Mouse (Mus musculus) cerebellum, postnatal 14 days (tissue): Measurements from ENCODE around the gene Dpp8.

Experiments used
- DNase-seq, 2 experiments: peaks; one replicate each; pipeline ENCODE4 v3.0.0; 2021; ENCODE audit warnings: mixed read lengths in 2 of 2

Dpp8 gene

DNA sequence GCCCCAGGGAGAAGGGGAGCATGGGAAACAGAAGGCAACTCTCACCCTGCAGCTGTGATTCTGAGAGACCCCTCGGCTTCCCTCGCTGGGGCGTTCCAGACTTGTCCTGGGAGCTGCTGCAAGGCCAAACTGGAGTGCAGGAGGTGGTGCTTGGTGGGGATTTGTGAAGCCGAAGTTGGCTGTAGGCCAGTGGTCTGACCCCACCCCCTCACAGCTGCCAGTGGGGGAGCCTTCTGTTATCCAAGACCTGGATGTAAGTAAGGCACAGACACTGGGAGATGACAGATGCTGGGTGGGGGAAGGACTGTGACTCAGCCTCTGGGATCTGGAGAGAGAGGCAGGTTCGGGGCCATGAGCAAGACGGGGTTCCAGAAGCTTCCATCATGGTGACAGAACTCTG, 62.0 kb downstream of the Dpp8 start:
- DNase-seq = peak; percentile 60 to 80

DNA sequence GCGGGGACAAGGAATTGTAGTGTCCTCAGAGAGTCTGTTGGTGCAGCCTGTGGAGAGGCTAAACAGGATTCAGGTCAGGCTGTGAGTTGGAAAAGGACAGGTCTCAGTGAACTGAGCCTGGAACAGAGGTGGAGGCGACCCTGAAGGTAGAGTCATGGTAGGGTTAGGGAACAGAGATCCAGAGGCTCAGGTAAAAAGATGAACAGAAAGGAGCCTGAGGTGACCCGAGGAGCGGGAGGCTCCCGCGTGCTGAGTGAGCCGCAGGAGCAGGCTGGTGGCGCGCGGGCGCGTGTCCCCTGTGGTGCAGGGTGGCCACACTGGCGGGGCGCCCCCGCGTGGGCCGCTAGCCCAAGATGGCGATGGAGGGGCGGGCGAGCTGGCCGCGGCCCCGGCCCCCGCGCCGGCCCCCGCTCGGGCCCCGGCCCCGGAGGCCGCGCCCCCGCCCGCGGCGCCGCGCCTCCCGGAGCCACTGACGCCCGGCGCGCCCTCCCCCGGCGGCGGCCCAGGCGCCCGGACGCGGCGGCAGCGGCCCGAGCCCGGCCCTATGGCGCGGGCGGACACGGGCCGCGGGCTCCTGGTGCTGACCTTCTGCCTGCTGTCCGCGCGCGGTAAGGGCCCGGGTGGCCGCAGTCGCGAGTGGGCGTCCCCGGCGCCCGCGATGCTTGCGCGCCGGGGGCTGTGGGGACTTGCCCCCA, 68.9 kb downstream of the Dpp8 start, which contains the start of gene Igdcc4:
TSS of gene Igdcc4 (plus strand) at position 496 of the 695 bp plus-strand sequence.
- peak; percentile 53 to 55 for DNase-seq

DNA sequence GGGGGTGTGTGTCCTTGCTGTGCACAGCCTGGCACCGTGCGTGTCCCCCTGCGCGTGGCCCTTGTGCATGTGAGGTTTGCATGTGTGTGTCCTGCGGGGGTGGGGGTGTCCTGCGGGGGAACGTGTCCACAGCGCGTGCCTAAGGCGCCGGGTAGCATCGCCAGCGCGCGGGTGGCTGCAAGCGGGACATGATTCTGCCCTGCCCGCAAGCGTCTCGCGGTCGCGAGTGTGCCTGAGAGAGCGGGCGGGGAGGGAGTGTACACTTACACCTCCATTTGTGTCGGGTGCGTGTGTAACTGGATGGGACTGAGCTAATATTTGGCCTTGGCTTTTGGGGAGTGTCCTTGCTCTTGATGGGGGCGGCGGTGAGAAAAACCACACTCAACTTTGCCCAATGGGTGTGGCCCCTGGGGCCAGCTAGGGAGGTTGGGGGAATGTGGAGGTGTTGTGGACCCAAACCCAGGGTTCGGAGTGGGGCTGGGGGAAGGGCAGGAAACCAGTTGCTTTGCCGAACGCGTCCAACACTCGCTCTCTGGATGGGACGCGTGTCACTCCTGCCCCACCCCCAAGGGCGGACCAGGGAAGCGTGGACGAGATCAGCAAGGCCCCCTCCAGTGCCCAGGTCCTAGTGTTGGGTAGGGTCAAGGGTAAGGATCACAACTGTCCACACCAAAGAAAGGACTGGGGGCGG, 69.6 kb downstream of the Dpp8 start:
- peak; percentile 40 to 61 for DNase-seq

DNA sequence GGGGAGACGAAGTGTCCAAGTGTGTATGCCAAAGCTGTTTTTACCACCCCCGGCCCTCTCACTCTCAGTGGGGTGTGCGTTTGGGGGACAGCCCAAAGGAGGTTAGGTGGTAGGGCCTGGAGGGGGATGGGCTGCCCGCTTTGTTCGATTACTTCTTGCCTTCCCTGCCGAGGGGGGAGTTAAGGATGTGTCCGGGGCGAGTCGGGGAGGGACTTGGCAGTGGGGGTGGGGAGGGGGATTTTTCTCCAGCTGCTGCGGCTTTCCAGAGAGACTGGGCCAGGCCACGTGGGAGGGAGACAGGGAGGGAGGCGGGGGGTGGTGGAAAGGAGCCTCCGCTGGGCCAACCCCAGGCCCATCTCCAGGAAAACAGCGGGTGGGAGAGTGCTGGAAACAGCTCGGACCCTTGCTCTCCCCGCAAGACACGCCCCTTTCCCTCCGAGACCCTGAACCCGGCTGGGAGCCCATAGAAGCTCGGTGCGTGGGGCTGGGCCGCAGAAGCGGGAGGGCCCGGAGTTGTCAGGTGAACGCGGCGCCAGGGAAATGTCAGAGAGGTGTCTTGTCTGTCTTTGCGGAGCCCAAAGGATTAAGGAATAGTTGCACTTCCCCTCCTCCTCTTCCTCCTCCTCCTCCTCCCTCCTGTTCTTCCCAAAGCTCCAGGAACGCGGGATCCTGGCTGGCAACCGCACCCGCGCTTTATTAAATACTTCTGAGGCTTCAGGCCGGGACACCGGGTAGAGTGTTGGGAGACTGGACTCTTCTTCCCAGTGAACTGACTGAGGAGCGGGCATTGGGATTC, 70.4 kb downstream of the Dpp8 start:
- peak; percentile 57 to 77 for DNase-seq

DNA sequence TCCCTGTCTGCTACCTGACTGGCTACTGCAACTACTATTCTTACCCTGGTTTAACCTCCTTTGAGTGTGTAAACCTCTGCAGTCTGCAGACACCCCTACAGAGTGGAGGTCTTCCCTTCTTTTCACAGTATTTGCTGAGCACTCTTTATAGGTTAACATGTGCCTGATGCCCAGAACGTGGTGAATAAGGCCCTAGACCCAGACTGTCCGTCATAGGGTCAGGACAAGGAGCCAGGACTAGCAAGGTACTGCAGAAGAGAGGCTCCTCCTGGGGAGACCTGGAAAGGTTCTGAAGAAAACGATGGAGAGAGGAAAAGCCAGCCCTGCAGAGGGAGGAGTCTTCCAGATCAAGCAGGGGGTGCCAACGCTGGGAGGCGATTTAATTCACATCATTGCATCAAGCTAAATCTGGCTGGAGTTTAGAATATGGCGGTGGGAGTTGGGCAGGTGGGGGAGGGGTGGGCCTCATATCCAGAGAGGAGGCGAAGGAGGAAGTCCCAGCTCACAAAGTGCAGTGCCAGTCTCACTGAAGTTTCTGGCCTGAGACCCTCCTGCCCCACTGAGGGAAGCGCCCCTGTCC, 71.0 kb downstream of the Dpp8 start:
- peak; percentile 27 to 52 for DNase-seq

DNA sequence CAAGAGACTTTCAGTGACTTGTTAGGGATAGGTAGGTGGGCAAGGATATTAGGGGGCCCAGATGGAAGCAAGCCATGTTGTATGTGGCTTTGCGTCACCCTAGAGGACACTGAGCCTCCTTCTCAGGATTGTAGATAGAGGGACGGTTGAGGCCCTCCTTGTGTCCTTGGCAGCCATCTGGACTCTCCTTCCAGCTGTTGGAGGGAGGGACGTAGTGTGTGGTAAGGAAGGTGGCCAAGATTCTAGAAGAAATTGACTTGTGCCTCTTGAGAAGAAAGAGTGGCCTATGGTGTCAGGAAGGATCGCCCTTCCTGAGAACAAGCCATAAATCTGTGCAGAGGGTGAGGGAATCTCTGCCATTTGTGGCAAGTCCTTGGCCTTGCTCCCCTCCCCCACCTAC, 74.6 kb downstream of the Dpp8 start:
- DNase-seq = no peak

DNA sequence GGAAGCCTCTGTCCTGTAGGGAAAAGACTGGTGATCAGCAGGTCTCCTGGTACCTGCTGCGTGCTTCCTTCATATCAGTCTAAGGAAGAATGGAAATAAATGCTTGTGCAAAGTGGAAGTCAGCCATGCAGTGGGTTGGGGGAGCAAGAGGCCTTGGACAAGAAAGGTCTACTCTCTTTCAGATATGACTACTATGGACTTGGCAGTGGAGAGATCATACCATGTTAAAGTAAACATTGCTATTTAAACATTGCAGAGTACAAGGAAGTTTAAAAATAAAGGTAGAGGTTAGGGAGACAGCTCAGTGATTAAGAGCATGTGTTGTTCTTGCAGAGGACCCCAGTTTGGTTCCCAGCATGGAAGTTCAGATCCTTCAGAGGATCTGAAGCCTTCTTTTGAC, 75.7 kb downstream of the Dpp8 start:
- no peak for DNase-seq

DNA sequence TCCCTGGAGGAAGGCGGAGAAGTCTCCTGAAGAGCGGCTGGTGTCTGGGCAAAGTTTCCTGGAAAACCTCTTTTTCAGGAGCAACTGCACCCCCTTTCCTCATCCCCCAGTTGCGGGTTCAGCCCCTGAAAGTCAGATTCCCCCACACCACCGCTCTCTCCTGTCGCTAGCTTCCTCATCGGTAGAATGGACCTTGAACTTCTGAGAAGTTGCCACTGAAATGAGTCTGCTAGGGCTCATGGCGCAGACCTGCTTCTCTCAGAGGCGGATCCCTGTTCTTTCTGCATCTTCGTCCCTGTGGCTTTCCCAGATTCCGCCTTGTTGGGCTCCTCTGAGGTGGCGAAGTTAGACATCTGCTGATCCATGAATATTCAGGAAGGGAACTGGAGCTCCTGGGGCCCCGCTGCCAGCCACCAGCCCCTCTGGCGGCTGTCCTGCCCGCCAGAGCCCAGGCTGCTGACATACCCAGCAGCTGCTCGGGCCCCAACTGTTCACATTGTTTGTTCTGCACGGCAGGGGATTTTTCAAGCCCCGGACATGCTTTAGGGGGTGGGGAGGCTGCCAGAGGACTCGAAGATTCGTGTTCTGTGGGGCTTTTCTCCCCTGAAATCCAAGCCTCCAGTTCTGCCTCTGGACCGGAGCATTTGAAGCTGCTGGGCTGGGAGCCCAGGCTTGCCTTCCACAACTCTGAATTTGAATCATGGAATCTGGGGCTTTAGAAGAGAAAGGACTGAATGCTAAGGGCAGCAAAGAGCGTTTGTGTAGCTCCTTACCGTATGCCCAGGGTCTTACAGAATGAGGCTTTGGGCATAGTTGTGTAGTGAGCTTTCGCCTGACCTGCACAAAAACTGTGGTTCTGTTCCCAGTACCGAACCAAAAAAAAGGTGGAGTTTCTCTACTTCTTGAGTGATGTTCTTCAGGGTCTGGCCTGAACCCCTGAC, 77.2 kb downstream of the Dpp8 start:
- peak; percentile 45 to 62 for DNase-seq

DNA sequence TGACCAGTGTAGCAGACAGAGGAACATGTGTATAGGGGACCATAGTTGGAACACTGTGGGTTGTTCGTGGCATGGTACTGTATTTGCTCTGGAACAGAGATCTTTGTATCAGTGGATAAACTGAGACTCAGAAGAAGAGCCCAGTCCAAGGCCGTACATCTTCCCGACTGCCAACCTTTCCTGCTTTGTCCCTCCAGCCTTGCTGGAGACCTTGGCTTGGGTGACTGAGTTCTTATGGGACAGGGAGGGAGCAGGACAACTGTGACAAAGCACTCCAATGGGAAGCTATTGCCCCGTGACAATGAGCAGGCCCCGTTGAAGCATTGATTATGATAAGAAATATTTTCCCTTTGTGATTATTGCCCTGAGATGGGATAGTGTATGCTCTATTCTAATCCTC, 79.5 kb downstream of the Dpp8 start:
- no peak for DNase-seq

DNA sequence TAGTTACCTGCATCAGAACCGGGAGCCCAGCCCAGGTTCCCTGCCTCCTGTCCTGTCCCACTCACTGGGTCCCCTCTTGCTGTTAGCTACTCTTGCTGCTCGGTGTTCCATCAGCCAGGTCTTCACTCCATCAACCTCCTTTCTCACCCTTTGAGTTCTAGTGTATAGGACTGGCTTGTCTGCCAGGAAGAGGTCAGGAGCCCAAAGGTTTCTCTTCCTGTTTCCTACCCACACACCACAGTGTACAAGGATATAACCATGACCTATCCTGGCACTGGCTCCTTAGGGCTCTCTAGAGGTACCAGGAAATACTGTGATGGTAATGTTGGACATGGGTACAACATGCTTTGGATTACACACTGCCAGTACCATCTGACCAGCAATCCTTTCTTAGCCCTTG, 81.5 kb downstream of the Dpp8 start:
- no peak for DNase-seq

DNA sequence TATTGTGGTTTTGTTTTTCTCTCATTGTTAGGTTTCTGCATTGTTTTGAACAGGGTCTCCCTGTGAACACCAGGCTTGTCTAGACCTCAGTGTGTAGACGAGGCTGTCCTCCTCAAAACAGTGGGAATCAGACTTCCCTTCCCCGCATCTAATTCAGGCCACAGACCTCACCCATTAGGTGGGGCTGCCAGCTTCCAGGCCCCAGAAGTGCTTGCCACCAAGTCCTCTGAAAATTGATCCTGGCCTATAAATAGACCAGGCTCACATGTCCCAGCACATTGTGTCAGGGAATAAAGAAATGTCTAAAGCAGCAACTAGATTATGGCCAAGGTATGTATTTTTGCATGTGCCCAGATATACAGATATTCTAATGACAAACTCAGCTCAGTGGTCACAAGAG, 83.7 kb downstream of the Dpp8 start:
- DNase-seq = no peak

DNA sequence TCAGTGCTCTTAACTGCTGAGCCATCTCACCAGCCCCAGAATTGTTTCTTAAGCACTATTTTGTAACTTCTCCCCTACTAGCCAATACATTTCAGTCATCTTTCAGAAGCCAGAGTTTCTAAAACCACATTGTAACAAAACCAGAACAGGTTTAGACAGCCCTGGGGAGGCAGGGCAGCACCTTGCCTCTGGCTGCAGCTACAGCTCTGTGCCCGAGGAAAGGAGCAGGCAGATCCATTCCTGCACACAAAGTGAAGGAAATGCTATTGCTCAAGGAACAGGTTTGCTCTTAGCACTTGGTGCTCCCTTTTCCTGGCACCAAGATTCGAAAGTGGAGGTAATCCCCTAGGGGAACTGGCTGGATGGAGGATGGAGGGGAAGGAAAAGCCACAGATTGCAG, 85.3 kb downstream of the Dpp8 start:
- DNase-seq = no peak

DNA sequence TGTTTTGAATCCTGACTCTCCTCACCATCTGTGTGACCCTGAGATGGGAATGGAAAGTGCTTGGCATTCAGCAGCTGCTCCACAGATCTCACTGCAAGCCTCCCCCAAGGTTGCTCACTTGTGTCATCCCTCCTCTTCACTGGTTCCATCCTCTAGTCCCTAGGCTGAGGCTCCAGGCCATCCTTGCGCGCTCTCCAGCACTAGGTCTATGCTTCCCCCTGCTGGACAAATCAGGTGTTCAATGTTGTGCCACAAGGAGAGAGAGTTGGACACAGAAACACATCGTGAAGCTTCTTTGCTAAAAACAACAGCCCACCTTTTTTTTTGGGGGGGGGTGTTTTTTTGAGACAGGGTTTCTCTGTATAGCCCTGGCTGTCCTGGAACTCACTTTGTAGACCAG, 88.7 kb downstream of the Dpp8 start:
- peak; percentile 88 to 90 for DNase-seq

DNA sequence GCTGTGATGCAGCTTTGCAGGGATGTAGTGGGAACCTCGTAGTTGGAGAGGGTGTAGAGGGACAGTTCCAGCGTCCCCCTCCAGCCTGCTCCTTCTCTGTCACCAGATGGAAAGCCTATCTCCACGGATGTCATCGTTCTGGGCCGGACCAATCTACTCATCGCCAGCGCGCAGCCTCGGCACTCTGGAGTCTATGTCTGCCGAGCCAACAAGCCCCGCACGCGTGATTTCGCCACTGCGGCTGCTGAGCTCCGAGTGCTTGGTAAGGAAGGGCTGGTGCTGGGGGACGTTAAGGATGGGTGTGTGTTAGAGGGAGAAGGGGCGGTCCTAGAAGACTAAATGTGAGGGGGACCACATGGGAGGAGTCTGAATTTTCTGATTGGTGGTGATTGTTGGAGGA, 90.3 kb downstream of the Dpp8 start:
- DNase-seq = peak; percentile 41 to 61

DNA sequence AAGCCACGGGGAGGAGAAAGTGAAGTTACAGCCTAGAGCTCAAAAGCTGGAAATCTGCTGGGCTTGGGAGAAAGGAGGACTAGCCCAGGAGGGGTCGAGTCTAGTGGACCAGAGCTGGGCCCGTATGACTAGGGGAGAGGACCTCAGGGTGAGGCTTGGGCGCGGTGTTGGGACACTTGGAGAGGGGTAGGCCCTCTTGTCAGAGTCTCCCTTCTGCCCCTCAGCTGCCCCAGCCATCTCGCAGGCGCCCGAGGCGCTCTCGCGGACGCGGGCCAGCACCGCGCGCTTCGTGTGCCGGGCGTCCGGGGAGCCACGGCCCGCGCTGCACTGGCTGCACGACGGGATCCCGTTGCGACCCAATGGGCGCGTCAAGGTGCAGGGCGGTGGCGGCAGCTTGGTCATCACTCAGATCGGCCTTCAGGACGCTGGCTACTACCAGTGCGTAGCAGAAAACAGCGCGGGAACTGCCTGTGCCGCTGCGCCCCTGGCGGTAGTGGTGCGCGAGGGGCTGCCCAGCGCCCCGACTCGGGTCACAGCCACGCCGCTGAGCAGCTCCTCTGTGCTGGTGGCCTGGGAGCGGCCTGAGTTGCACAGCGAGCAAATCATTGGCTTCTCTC, 91.4 kb downstream of the Dpp8 start:
- peak; percentile 74 to 79 for DNase-seq

DNA sequence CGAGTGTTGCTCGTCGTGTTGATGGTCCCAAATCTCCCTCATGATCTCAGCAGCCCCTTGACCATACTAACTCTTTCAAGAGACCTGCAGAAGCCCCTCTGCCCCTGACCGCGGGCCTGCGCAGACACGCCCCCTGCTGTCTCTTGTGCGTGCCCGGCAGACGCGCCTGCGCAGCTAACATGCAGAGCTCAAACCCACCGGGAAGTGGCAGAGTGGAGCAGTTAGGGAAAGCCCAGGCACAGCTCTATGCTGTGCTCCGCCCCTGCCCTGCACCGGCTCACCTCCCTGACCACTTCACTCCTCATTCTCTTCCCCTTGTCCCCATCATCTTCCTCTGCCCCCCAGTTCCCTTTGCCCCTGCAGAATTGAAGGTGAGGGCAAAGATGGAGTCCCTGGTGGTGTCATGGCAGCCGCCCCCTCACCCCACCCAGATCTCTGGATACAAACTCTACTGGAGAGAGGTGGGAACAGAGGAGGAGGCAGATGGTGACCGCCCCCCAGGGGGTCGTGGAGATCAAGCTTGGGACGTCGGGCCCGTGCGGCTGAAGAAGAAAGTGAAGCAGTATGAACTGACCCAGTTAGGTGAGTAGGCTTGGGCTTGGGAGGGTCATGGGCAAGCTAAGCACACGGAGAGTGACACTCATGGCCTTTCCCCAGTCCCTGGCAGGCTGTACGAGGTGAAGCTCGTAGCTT, 96.1 kb downstream of the Dpp8 start:
- peak; percentile 24 to 66 for DNase-seq

DNA sequence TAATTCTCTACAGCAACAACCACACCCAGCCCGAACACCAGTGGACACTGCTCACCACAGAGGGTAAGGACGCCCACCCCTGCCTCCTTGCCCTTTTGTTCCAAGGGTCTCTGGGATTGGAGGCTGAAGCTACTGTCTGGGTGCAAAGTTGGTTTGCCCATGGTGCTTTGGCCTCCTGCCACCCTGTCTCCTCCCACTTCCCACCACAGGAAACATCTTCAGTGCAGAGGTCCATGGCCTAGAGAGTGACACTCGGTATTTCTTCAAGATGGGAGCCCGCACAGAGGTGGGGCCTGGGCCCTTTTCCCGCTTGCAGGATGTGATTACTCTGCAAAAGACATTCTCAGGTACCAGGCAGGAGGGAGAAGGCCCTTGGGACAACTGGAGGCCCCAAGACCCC, 99.5 kb downstream of the Dpp8 start:
- DNase-seq = no peak
